Mouse (Mus musculus) cerebellum, postnatal 14 days (tissue): ENCODE data around the gene Gfpt1.
A peak's percentile ranks its signal among the peaks of the same experiment; 100 is the strongest.

Source experiments
- DNase-seq, 2 experiments: peaks; one replicate each; pipeline ENCODE4 v3.0.0; 2021; ENCODE audit warnings: mixed read lengths in 2 of 2

Gene Gfpt1

GRCm38 (mm10) chr6:87101955-87102353 lies 59.3 kb downstream of the Gfpt1 start:
- DNase-seq: peak; percentile 21 to 29

DNA sequence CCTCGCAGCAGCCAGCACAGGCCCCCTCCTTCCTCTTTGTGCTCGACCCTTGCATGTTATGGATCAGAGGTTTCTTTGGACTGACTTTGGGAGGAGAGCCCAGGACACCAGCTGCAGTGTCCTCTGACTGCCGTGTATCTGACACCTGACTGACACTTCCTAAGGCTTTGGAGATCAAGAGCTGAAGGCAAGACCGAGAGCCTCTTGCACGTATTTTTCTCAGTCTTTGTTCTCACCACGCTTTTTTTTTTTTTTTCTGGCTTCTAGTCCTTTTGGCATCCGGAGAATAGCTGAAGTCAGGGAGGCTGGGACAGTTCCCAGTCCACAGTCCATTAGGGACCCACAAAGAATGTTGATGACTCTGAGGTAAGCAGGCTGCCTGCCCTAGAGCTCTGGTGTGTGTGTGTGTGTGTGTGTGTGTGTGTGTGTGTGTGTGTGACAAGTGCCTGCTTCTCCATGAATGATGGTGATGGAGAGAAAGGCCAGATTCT lies 59.8 kb downstream of the Gfpt1 start:
- DNase-seq: peak; percentile 9 to 25

DNA sequence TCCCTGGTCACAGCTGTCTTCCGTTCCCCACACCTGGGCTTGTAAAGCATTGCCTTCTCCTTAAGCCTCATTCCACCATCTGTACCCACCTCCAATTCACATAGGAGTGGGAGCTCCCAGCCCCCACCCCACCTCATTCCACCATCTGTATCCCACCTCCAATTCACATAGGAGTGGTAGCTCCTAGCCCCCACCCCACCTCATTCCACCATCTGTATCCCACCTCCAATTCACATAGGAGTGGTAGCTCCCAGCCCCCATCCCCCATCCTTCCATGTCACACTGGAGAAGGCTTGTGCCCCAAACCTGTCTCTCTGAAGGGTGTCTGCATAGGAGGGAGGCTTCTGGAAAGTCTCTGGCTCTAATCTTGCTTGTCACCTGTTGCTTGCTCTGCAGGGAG lies 60.7 kb downstream of the Gfpt1 start:
- DNase-seq: no peak

DNA sequence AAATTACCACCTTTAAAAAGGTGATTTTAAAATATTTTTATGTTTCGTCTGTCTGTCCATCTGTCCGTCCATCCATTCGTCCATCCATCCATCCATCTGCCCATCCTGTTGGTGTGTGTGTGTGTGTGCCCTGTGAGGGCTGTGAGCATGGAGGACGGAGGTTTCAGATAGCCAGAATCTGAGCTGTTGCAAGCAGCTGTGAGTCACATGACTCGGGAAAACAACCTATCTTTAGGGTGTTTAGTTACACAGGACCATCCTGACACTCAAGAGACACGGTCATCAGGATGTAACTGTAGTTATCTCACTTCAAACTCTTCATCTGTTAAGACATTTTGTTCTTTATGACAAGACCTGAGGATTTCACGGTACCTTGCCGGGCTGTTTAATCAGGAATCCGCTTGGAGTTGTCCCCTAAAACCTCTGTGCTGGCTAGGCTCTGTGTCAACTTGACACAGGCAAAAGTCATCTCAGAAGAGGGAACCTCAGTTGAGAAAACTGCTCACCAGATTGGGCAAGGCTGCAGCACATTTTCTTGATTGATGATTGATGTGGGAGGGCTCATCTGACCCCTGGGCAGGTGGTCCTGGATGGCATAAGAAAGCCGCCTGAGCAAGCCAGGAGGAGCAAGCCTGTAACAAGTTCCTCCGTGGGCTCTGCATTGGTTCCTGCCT lies 61.6 kb downstream of the Gfpt1 start, which contains the start of gene D6Ertd527e:
TSS of gene D6Ertd527e (plus strand) at position 624 of the 674 bp plus-strand sequence.
- no peak for DNase-seq

- no peak for DNase-seq
These were observed 68.8 kb downstream of the Gfpt1 start for GRCm38 (mm10) chr6:87111493-87111892.

- no peak for DNase-seq
These were observed 69.5 kb downstream of the Gfpt1 start for GRCm38 (mm10) chr6:87112125-87112524.

GRCm38 (mm10) chr6:87115981-87116380 lies 73.3 kb downstream of the Gfpt1 start:
- peak; percentile 56 to 65 for DNase-seq

DNA sequence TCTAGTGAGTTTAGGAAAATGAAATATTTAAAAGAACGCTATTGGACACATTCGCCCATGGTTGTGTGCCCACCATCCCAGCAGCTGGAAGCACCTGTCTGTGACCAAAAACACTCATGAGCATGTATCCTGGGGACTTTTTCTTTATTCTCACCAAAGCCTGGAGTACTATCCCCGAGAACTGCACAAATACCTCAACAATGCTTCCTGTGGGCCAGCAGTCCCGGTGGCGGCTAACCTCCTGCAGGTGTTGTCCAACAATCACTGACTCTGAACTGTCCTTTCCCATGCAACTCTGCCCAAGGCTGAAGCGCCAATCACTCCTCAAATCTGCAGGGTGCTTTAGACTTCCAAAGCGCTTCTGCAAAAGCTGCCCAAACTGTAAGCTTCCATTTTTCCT lies 74.0 kb downstream of the Gfpt1 start:
- no peak for DNase-seq

GRCm38 (mm10) chr6:87119066-87119837 lies 76.6 kb downstream of the Gfpt1 start:
- DNase-seq: no peak

DNA sequence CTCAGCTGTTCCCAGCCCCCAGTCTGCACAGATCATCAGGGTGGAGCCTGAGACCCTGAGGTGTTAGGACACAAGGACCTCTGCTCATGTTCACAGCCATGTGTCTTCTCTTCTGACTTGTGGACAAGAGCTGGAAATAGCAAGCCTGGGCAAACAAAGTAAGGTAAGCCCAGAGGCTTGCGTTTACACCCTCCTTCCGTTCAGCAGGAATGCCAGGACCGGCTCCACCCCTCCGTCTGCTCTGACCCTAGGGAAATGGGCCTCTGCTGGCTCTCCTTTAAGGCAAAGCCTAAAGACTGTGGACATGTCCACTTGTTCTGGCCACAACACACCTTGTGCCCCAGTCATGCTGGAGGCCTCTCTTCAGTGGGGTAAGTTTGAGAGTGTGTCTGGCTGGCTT lies 77.3 kb downstream of the Gfpt1 start:
- DNase-seq: no peak

DNA sequence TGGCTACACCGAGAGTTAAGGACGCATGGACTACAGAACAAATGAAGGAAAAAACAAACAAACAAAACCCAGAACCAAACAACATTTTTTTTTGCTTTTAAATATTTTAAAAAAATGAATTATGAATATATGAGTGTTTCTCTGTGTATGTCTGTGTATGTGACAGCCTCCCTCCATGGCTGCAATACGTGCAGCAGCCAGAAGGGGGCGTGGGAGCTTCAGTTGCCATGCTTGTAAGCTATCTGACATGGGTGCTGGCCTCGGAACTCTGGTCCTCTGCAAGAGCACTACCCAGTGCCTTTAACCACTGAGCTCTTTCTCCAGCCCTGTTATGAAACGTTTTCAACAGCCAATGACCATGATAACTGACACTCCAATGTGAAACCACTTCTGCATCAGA lies 78.0 kb downstream of the Gfpt1 start:
- no peak for DNase-seq

DNA sequence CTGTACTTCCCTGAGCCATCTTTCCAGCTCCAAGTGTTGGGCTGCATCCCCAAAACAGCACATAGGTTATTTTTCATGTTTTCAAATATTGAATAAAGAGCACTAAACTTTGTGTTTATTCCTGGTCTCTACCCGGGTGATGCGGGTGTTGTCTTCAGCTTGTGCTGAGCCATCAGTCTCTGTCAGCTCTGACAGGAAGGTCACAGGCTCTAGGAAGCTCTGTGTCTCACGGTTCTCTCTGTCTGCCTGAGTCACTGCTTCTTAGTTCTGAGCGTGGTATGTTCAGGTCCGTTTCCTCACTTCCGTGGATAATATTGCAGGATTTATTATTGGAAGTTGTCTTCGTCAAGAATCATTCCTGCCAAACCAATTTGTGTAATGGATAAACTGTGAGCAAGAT lies 79.3 kb downstream of the Gfpt1 start:
- DNase-seq: no peak

DNA sequence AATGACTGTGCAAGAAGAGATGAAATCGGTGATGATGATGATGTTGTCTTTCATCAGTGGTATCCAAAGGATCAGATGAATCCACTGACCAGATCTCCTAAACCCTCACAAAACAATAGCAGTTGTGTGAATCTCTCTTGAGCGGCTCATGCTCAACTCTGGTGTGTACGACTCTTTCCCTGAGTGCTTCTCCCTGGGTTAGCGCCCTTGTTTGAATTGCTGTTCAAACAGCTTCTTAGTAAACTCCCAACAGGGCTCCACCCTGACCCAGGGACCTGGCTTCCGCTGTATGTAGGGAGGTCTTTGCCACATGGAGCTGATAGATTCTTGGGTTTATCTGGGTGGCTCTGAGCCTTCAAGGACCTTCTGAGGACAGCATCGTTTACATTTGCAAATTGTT lies 80.8 kb downstream of the Gfpt1 start:
- DNase-seq: no peak

DNA sequence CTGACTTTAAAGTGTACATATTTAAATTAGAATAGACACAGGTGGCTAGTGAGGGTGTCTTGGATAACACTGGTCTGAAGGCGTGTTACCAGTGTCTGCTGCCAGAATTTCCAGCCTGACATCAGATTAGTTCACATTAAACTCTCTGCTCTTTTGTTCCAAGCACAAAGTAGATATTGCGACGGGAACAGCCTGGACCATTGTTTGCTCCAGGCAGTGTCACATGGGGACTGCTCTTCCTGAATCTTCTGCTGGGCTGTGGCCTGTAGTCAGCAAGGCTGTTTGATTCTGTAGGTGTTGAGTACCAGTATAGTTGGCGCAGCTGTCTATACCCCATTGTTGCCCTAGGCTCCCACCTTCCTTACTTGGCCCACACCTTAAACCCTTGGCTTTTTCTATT lies 81.3 kb downstream of the Gfpt1 start:
- no peak for DNase-seq

DNA sequence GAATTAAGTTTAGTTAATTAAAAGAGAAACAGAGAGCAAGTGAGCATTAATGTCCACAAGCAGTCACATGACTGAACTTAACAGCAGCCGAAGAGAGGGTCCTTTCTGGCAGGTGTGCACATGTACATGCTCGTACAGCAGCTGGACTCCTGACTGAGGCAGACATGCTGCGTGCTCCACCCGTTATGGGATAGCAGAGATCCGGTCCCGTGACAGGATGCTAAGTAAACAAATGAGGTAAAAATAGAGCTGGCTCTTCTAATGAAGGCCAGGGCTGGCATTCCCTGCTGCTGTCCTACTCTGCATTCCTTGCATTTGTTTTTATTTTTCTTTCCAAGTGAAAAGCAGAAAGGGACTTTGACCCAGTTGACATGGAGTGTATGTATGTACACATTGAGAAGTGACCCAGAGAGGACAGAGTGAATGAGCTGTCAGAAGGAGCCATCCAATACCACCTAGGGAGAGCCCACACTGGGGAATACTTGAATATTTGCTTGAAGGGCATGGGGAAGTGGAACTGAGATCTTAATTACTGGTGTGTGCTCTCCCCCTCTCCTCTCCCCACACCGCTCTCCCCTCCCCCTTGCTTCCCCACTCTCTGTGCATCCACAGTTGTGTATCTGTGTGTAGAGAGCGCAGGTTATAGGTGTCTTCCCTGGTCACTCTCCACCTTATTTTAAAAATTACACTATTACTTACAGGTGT lies 84.6 kb downstream of the Gfpt1 start:
- DNase-seq: no peak

- DNase-seq: no peak
These were observed 87.2 kb downstream of the Gfpt1 start for GRCm38 (mm10) chr6:87129861-87130260.

- DNase-seq: no peak
These were observed 88.0 kb downstream of the Gfpt1 start for GRCm38 (mm10) chr6:87130628-87131027.

DNA sequence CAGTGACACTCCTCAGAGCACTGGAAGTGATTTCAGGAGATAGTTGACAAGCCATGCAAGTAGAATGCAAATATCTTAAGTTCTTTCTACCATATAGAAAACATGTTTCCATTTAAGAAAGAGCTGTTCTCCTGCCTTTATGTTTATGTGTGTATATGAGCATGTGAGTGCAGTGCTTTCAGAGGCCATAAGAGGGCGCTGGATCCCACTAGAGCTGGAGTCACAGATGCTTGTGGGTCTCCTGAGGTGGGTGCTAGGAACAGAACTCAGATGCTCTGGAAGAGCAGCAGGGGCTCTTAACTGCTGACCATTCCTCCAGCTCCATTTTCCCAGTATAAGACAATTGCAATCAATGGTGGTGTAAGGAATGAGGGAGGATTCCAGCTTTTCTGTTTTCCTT lies 88.4 kb downstream of the Gfpt1 start:
- DNase-seq: no peak

- peak; percentile 63 for DNase-seq
These were observed 90.9 kb downstream of the Gfpt1 start for GRCm38 (mm10) chr6:87133520-87133919.

GRCm38 (mm10) chr6:87133966-87134546 lies 91.4 kb downstream of the Gfpt1 start:
- no peak for DNase-seq

GRCm38 (mm10) chr6:87138479-87138878 lies 95.8 kb downstream of the Gfpt1 start:
- DNase-seq: no peak

DNA sequence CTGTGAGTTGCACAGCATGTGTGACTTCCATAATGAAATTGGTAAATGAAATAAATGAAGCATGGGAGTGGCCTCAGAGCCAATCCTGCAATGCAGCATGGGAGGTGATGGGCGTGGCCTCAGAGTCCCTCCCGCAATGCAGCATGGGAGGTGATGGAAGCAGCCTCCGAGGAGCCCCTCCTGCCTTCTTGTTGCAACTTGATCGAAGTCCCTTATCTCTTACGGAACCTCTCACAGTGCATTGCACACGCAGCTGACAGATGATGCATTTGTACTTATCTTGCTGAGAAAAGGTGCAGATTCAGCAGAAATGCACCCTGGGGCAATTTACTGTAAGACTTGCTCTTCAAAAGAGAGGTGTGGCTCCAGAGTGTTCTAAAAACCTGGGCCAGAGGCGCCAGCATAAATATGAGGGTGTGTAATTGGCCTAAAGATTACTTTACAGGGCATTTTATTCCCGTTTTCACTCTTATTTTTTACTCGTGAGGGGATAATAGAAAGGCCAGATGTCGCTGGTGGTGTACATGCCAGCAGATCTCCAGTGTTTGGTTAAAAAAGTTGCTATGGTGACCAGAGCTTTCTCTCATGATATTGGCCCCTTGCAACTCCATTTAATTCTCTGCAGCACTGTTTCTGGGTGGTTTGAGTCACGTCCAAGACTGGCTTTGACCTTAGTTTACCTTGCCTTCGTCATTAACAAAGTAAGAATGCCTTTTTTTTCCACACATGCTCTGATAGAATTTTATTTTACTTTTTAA lies 97.3 kb downstream of the Gfpt1 start:
- no peak for DNase-seq
